Mouse (Mus musculus) ES-E14 (cell line): Measurements from ENCODE around the gene Nr4a1.

Experiments used
- HCFC1 ChIP-seq: IDR thresholded peaks from 2 replicates; pipeline ENCODE4 v1.6.1; 2012; ENCODE audit warnings: low read length, inconsistent platforms, borderline replicate concordance; ENCODE audit not compliant: insufficient read depth
- ZC3H11A ChIP-seq: IDR thresholded peaks from 2 replicates; pipeline ENCODE4 v1.6.1; 2012; ENCODE audit warnings: low read depth, mild to moderate bottlenecking, inconsistent platforms, low read length, borderline replicate concordance
- ZNF384 ChIP-seq: IDR thresholded peaks from 2 replicates; pipeline ENCODE4 v1.6.1; 2012; ENCODE audit warnings: low read depth, low read length, inconsistent platforms

GRCm38 (mm10) chr15:101274380-101274779, 20.3 kb downstream of the Nr4a1 start:
- no peak for TF ChIP-seq HCFC1
- TF ChIP-seq ZNF384: no peak
- TF ChIP-seq ZC3H11A: no peak
